Mouse (Mus musculus) lung, postnatal 25 days (tissue): Measurements from ENCODE around the gene Adgrf3.
"Not testable (repeated sequence)": the region's sequence is repeated elsewhere in the genome, so short reads cannot be mapped to it uniquely, and the experiment has no call there.

Source experiments
- DNase-seq: peaks from one replicate; pipeline ENCODE4 v3.0.0; 2022; ENCODE audit warnings: low spot score

Gene Adgrf3

DNA sequence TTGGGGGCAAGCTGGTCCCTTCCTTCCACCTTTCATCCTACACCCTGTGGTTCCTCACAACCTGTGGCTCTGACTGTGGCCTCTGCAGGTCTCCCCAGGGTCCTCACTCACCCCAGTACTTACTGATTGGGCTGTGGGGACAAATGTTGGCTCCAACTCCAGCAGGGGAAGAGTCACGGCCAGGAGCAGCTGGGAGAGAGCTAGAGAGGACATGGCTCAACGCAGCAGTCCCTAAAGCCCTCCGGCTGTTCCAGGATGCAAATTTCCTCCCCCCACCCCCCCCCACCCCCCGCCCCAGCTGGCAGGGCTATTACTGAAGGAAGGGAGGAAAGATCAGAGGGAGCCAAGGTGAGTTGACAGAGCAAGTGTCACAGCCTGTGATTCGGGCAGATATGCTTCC lies at the start of gene Adgrf3:
Gene Adgrf3, minus strand, starts transcription at position 230 of the 400 bp plus-strand sequence.
- DNase-seq = no peak

DNA sequence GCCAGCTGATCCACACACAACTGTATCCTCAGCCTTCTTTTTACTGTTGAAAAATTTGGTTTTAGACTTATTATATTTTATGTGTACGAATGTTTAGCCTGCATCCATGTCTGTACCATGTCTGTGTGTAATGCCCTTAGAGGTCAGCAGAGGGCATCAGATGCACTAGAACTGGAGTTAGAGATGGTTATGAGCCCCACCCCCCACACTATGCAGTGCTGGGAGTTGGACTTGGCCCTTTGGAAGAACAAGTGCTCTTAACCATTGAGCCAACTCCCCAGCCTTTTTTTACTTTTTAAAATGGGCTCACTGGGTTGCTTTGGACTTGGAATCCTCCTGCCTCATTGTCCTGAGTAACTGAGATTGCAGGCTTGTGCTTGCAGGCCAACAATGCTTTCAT lies 42.1 kb upstream of the Adgrf3 start:
- DNase-seq = no peak

DNA sequence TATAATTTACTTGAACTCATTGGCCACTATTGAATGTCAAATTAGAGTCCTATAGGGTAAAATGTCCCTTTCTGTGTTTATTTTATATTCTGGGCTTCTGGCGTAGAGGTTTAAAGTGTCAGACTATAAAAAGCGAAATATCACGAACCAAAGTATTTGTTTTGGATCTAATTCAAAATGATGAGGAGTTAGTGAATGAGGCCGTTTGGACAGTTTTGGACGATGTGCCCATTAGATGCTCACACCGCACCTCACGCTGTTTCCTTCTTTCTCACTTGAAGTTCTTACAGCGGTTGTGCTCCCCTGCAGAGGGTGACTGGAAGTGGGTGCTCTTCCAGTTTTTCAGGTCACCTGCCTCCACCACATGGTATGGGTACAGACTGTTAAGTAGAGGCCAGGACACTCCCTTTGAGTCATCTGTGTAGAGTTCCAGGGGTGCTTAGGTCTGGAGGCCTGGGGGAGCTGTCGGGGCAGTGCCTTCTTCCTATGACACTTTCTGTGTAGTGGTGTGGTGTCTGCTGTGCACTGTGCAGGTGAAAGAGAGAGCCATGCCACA lies 40.4 kb upstream of the Adgrf3 start:
- DNase-seq = no peak

DNA sequence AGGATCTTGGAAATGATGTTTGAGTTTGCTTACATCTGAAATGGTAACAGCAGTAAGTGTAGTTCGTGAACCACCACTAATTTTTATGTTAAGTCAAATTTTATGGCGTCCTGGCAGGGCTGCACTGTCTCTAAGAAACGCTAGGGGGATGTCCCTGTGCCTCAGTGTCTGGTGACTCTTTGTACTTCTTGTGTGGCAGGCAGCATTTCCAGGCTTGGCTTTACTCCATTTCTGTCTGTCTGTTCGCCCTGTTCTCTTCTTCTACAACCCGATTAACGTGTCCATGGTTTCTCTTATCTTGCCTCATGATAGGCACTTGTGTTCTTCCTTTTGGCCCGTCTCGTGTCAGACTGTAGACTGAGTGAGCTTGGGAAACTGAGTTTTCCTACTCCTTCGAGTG lies 38.2 kb upstream of the Adgrf3 start:
- no peak for DNase-seq

- DNase-seq = no peak
Measured at GRCm38 (mm10) chr5:30242410-30242809, 36.9 kb upstream of the Adgrf3 start.

DNA sequence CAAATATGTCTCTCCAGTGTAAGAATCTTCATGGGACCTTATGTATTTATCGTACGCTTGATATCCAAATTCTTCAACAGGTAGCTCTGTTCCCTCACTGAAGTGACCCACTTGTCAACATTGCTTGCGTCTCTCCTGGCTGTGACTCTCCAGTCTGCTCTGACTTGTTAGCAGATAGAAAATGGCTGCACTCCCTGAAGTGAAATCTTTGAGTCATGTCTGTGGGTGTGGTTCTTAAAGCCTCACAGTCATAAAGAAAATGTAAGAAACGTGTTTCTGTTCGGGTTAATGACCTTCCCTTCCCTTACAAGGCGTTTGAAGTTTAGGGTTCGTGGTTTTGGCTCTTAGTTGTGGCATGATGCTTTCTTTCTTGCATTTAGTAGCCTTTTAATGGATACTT lies 35.0 kb upstream of the Adgrf3 start:
- DNase-seq = no peak

DNA sequence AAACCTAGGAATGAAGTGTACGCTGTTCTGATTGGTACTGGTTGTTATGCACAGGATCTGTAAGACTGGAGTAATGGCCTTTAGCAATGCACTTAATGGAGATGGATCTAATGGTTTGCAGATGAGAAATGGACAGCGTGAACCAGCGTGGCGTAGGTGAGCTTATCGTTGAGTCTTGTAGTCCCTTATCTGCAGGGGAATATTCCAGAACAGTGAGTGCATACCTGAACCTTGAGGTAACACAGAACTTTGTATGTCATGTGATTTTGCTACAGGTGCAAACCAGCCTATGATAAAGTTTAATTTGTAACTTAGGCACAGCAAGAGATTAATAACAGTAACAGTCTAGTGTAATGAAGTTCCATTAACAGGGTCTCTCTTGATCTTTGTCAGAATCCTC lies 33.0 kb upstream of the Adgrf3 start:
- DNase-seq = no peak

DNA sequence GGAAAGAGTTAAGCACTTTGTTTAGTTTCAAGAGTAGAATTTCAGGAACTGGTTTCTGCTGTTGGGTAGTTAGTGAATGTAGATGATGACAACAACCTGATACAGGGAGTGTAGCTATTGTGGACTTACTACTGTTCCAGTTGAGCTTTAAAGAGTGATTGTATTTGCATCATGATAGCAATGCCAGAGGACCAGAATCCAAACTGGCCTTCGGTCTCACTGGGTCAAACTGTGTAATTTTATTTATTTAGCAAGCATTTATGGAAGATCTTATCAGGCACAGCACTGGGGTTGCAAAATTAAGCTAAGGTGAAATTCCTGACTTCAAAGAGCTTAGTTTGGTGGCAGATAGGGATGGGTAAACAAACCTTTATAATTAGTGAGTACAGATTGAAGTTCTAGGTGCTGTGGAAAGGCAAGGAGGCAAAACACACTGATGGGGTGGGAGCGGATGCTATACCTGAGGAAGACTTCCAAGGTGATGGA lies 30.2 kb upstream of the Adgrf3 start:
- DNase-seq = no peak

- DNase-seq = no peak
Measured at GRCm38 (mm10) chr5:30233979-30234378, 28.5 kb upstream of the Adgrf3 start.

GRCm38 (mm10) chr5:30233042-30233441 lies 27.5 kb upstream of the Adgrf3 start:
- no peak for DNase-seq

DNA sequence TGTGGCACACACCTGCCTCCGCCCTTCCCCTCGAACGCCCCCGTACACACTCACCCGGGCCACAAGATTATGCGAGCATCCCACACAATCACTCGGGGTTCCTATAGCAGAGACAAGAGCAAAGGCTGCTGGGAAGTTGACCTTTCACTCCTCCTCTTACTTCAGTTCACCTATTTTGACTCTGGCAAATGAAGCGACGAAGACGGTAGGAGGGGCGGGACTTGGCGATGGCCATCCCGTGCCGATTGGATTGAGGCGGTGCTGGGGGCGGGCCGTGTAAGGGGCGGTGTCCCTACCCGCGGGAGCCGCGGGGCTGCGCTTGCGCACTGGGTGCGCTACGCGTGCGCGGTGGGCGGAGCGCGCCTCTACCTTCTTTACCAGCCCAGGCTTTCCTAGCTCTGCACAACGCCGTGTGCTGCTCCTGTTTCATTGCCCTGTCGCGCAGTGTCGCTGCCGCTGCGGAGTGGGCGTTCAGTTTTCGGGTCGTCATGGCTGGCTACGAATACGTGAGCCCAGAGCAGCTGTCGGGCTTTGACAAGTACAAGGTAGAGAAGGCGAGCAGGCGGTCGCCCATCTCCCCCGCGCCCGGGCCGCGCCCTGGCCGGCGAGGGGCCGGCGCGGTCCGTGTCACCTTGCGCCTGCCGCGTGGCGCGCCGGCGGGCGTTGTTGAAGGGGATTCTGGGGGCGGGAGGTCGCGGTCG lies 26.9 kb upstream of the Adgrf3 start, which contains the start of gene Selenoi:
Gene Selenoi, plus strand, starts transcription at position 311 of the 701 bp plus-strand sequence.
- peak; percentile 99 for DNase-seq

DNA sequence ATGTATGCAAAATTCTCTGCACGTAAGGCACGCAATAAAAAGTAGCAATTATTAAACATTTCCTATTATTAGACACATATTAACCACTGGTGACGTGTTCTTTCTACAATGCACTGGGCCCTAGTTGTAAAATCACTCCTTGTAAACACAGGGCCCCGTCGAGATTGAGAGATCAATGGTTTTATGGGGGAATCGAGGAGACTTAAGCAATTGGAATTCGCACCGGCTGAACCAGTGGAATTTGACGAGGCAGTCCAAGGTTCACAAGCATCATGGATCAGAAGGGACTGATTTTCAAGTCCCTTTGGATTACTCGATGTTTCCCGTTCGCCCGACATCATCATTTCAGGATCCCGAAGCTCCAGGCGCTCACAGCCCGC lies 26.4 kb upstream of the Adgrf3 start:
- no peak for DNase-seq

GRCm38 (mm10) chr5:30230901-30231300 lies 25.4 kb upstream of the Adgrf3 start:
- peak; percentile 29 for DNase-seq

DNA sequence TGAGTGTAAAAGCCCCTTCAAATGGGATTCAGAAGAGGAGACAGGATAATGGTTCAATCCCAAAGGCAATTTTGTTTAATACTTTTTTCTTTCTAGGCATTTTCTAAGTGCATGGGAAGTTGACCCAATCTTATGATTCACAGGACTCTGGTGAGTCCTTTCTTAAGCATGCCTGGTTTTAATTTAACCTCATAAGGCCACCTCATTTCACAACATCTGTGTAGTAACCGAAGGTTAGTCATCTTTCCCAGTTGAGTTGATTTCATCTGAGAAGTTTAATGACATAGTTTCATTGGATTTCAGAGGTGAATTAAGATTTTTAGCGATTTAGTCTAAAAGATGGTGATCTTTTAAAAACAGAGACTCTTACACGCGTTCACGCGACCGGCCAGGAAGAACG lies 17.2 kb upstream of the Adgrf3 start:
- no peak for DNase-seq

DNA sequence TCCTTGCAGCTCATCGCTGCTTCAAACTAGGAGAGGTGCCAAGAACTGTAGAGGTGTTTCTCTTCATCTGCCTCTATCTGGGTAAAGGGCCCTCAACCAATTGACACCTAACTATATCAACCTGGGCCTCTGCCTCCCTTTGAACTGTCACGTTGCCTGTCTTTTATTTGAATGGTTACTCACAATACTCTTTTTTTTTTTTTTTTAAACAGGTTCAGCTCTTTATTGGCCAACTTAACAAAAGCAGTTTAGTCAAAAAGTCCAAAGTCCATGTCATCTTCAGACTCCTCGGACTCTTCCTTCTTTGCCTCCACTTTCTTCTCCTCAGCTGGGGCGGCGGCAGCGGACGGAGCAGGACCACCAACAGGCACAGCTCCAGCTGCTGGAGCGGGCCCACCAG lies 15.1 kb upstream of the Adgrf3 start:
- no peak for DNase-seq

GRCm38 (mm10) chr5:30219715-30220114 lies 14.2 kb upstream of the Adgrf3 start:
- no peak for DNase-seq

- no peak for DNase-seq
Measured at GRCm38 (mm10) chr5:30215970-30216369, 10.4 kb upstream of the Adgrf3 start.

DNA sequence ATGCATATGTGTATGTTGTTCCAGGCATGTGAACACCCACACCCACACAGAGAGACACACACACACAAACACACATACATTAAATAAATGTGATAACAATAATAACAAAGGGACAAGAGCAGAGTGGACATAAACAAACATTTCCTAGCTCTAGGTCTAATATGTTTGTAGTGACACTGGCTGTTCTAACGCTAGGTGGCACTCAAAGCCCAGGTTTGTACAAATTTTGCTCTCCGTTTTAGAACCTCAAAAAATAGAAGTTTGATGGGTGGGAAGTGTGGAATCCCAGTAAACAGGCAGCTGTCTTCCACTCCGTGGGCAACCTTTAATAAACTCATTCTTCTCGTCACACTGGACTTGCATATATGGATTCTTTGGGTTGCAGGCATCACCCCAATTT lies 9.4 kb upstream of the Adgrf3 start:
- DNase-seq = peak; percentile 57

DNA sequence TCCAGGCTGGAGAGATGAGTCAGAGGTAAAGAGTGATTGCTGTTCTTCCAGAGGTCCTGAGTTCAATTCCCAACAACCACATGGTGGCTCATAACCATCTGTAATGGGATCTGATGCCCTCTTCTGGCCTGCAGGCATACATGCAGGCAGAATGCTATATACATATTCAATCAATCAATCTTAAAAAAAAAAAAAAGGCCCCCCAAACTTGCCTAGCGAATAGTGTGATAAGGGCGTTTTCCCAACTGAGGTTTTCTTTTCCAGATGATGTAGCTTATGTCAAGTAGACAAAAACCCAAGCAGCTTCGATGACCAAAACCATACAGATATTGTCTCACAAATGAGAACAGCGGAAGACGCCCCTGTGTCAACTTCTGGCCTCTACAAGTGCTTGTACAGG lies 5.2 kb upstream of the Adgrf3 start:
- DNase-seq = not testable (repeated sequence)

- peak; percentile 13 for DNase-seq
Measured at GRCm38 (mm10) chr5:30207276-30207675, 1.8 kb upstream of the Adgrf3 start.

DNA sequence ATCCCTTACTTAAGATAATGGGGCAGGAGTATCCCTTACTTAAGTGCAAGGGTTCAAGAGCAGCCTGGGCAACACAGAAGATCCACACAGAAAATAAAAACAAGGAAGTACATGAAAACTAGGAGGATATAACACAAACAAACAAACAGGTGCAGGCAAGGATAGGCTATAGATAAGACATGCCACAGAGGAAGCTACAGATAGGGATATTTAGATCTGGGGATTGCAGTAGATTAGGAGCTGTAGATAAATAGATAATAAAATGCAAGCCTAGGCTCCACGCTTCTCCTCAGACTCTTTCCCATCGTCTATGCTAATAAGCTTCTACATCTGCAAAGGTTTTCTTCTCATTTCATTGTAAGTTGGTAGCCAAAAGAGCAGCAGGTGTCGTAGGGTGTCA lies 488 bp downstream of the Adgrf3 start:
- DNase-seq = no peak

DNA sequence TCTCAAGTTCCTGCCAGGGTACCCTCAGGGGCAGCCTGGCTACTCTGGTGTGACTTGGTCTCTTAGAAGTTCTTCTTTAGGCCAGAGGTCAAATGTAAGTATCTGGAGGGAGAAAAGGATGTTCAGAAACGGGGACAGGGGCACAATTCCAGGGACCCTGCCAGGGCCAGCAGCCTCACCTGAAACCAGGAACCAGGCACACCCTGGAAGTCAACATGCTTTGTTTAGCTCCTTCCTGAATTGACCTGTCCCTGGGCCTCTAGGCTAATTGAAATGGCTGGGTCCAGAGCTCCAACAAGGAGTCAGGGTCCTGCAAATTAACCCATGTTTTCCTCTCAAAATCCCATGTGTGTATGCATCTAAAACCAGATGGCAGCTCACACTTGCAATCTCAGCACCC lies 1.1 kb downstream of the Adgrf3 start:
- no peak for DNase-seq

DNA sequence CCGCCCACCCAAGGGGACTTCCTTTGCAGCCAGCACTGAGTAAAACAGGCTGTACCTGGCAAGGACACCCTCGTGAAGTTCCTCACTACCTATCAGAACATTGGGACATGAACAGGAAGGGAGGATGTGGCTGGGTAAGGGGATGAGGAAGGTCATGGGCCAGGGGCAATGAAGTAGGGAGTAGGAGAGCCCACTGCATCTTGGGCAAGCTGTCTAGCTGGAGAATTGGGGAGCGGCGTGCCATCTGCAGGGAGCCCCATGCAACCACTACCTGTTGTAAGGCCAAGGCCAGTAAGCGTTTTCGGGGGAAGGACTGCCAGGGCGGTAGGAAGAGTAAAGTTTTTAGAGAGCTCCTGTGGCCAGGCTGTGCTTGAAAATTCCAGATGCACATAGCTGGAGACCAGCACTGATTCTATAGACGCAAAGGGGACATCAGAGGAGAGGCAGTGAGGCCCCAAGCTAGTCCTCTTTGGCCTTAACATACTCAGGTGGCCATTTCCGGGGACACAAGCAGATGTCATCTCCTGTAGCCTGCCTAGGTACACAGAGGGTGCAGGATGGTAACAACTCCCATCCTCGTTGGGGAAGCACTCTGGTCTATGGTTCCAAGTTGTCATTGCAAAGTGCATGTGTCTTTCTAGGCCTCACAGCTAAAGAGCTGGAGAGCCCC lies 2.2 kb downstream of the Adgrf3 start:
- no peak for DNase-seq
